Mouse (Mus musculus): Measurements from ENCODE around the gene Cel. TPM values are rescaled to one million over a fixed set of nuclear protein-coding genes. Genes with fewer than 3 reads are reported as not detected.

Cel gene
- polyA plus RNA-seq, 1 experiment, result not detected

- Histone ChIP-seq H3K27ac (ENCODE audit: insufficient read depth, low read length) (no peak overlapping the region), H3K4me1 (ENCODE audit: control insufficient read depth, insufficient read depth, low read length) (no peaks in the 10 kb centered on the region), H3K4me3 (ENCODE audit: insufficient read depth, low read length) (no peak overlapping the region)
- TF ChIP-seq POLR2A (IDR thresholded peaks at IDR 0.05; ENCODE audit: low read depth, low read length), result no peak
- no peak for TF ChIP-seq CTCF (IDR thresholded peaks at IDR 0.05; ENCODE audit: borderline replicate concordance, insufficient read depth, low read length)
Observed at GRCm38 (mm10) chr2:28603542-28603941, 40.3 kb upstream of the Cel start.

- Histone ChIP-seq H3K27ac (ENCODE audit: insufficient read depth, low read length) (no peak overlapping the region), H3K4me3 (ENCODE audit: insufficient read depth, low read length) (no peak overlapping the region), H3K4me1 (ENCODE audit: control insufficient read depth, insufficient read depth, low read length) (no peaks in the 10 kb centered on the region)
- TF ChIP-seq POLR2A (IDR thresholded peaks at IDR 0.05; ENCODE audit: low read depth, low read length) (no peak), CTCF (IDR thresholded peaks at IDR 0.05; ENCODE audit: borderline replicate concordance, insufficient read depth, low read length) (no peak)
Observed at GRCm38 (mm10) chr2:28601720-28602590, 38.8 kb upstream of the Cel start.

GRCm38 (mm10) chr2:28599569-28599900, 36.3 kb upstream of the Cel start:
- no peaks in the 10 kb centered on the region for H3K4me1 ChIP-seq (ENCODE audit: control insufficient read depth, insufficient read depth, low read length)
- TF ChIP-seq POLR2A (IDR thresholded peaks at IDR 0.05; ENCODE audit: low read depth, low read length), result no peak
- no peak for TF ChIP-seq CTCF (IDR thresholded peaks at IDR 0.05; ENCODE audit: borderline replicate concordance, insufficient read depth, low read length)
- no peak overlapping the region for H3K27ac ChIP-seq (ENCODE audit: insufficient read depth, low read length)
- H3K4me3 ChIP-seq (ENCODE audit: insufficient read depth, low read length), result no peak overlapping the region

- Histone ChIP-seq H3K4me3 (ENCODE audit: insufficient read depth, low read length) (no peak overlapping the region), H3K27ac (ENCODE audit: insufficient read depth, low read length) (no peak overlapping the region), H3K4me1 (ENCODE audit: control insufficient read depth, insufficient read depth, low read length) (no peaks in the 10 kb centered on the region)
- TF ChIP-seq POLR2A (IDR thresholded peaks at IDR 0.05; ENCODE audit: low read depth, low read length), result no peak
- TF ChIP-seq CTCF (IDR thresholded peaks at IDR 0.05; ENCODE audit: borderline replicate concordance, insufficient read depth, low read length), result no peak
Observed at GRCm38 (mm10) chr2:28598692-28599568, 35.7 kb upstream of the Cel start.

- no peaks in the 10 kb centered on the region for H3K4me1 ChIP-seq (ENCODE audit: control insufficient read depth, insufficient read depth, low read length)
- TF ChIP-seq CTCF (IDR thresholded peaks at IDR 0.05; ENCODE audit: borderline replicate concordance, insufficient read depth, low read length), result no peak
- TF ChIP-seq POLR2A (IDR thresholded peaks at IDR 0.05; ENCODE audit: low read depth, low read length), result no peak
- no peak overlapping the region for H3K4me3 ChIP-seq (ENCODE audit: insufficient read depth, low read length)
Observed at GRCm38 (mm10) chr2:28597733-28598547, 34.7 kb upstream of the Cel start.

GRCm38 (mm10) chr2:28596998-28597397, 33.8 kb upstream of the Cel start:
- TF ChIP-seq CTCF (IDR thresholded peaks at IDR 0.05; ENCODE audit: borderline replicate concordance, insufficient read depth, low read length), result 0 out of 2 replicates have a peak, but pooled peaks have one; percentile 1
- TF ChIP-seq POLR2A (IDR thresholded peaks at IDR 0.05; ENCODE audit: low read depth, low read length), result no peak
- H3K4me3 ChIP-seq (ENCODE audit: insufficient read depth, low read length), result no peak overlapping the region
- no peaks in the 10 kb centered on the region for H3K4me1 ChIP-seq (ENCODE audit: control insufficient read depth, insufficient read depth, low read length)
- H3K27ac ChIP-seq (ENCODE audit: insufficient read depth, low read length), result no peak overlapping the region

More at GRCm38 (mm10) chr2:28597733-28598547, 34.7 kb upstream of the Cel start:
- no peak overlapping the region for H3K27ac ChIP-seq (ENCODE audit: insufficient read depth, low read length)

- TF ChIP-seq CTCF (IDR thresholded peaks at IDR 0.05; ENCODE audit: borderline replicate concordance, insufficient read depth, low read length) (no peak), POLR2A (IDR thresholded peaks at IDR 0.05; ENCODE audit: low read depth, low read length) (no peak)
- Histone ChIP-seq H3K27ac (ENCODE audit: insufficient read depth, low read length) (no peak overlapping the region), H3K4me1 (ENCODE audit: control insufficient read depth, insufficient read depth, low read length) (peaks cover 3% of the 10 kb centered on the region; the same call in 1 of the 2 replicates), H3K4me3 (ENCODE audit: insufficient read depth, low read length) (no peak overlapping the region)
Observed at GRCm38 (mm10) chr2:28596021-28596420, 32.8 kb upstream of the Cel start.

- TF ChIP-seq CTCF (IDR thresholded peaks at IDR 0.05; ENCODE audit: borderline replicate concordance, insufficient read depth, low read length), result peak; percentile 90
- TF ChIP-seq POLR2A (IDR thresholded peaks at IDR 0.05; ENCODE audit: low read depth, low read length), result no peak
- Histone ChIP-seq H3K4me1 (ENCODE audit: control insufficient read depth, insufficient read depth, low read length) (peaks cover 3% of the 10 kb centered on the region; the same call in 1 of the 2 replicates), H3K4me3 (ENCODE audit: insufficient read depth, low read length) (no peak overlapping the region), H3K27ac (ENCODE audit: insufficient read depth, low read length) (no peak overlapping the region)
Observed at GRCm38 (mm10) chr2:28592809-28593208, 29.6 kb upstream of the Cel start.

- H3K27ac ChIP-seq (ENCODE audit: insufficient read depth, low read length), result no peak overlapping the region
- H3K4me3 ChIP-seq (ENCODE audit: insufficient read depth, low read length), result no peak overlapping the region
- peaks cover 3% of the 10 kb centered on the region; the same call in 1 of the 2 replicates for H3K4me1 ChIP-seq (ENCODE audit: control insufficient read depth, insufficient read depth, low read length)
- TF ChIP-seq POLR2A (IDR thresholded peaks at IDR 0.05; ENCODE audit: low read depth, low read length) (no peak), CTCF (IDR thresholded peaks at IDR 0.05; ENCODE audit: borderline replicate concordance, insufficient read depth, low read length) (no peak)
Observed at GRCm38 (mm10) chr2:28591479-28591878, 28.3 kb upstream of the Cel start.

Measured in embryonic fibroblast, embryonic 13.5 days (primary cell).